Mouse (Mus musculus): ENCODE measurements at regions not wholly inside any gene's neighbourhood (a gene's known extent, or its start where the extent isn't known, plus 50 kb on each side); places are given as distances from the start of the nearest gene placed in this dataset.
A peak's percentile ranks its signal among the peaks of the same experiment; 100 is the strongest.

DNA sequence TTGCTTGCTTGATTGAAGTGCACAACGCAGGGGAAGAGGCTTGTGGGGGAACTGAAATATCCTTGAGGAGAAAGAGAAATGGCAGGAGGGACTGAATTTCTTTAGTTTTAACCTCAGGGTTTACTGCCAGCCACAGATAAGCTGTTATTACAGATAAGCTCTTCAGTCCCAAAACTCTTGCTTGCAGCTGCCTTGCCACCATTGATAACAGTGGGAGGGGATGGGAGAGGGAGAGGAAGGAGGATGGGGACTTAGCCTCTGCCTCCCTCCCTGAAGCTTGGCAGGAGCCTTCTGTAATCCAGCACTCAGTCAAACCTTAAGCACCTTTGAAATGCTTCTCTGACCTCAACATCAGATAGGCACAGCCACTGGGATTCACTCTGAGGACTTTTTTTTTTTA, 471.4 kb upstream of the Lsamp start:
- no peak for DNase-seq (ENCODE audit: low read depth, low spot score)

DNA sequence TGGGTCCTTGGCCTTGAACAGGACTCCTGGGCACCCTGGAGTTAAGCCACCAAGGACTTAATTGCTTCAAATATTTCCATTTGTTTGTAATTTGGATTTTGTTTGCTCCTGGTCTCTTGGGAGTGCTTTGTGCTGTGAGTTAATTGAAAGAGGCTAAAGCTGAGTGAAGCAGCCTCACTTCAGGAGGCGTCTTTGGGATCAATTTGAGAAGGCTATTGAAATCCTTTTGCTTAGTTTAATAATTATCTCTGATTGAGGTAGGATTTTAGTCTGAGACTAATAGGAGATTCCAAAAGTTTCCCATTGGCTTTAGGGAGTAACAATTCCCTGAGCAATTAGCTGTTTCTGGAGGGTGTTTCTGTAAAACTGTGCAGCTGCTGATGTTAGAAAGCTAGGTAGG, 470.5 kb upstream of the Lsamp start:
- no peak for DNase-seq (ENCODE audit: low read depth, low spot score)

DNA sequence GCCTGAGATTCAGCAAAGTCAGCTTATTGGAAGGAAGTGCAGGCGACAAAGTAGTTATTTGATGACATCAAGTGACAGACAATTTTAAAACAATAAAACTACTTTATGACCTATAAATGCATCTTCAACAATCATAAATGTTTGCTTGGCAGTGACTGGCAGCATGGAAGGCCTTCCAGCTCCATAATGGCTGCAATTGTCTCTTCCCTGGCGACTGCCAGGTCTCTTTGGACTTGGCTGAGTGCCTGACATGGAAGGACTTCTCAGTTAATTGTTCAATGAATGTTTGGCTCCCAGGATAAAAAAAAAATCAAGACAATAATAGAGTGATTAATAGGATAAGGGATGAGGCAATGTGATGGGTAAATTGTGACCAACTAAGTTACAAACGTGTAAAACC, 453.1 kb upstream of the Lsamp start:
- peak; percentile 16 for DNase-seq (ENCODE audit: low read depth, low spot score)

DNA sequence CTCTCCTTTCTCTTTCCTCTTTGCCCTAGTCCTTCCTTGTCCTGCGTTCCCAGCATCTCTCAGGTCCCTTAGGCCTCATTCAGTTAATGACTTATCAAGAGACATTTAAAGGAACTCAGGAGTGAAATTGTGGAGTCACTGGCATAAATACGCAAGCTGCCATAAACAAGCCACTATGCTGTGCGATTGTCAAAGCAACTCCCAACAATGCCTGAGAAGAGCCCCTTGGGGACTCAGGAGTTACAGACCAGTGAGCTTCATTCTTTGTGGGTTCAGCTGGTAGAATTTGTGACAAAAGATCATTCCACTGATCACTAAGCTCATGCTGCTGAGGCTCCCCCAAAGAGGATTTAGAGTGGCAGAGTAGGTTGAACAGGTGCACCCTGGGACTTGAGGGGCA, 451.4 kb upstream of the Lsamp start:
- no peak for DNase-seq (ENCODE audit: low read depth, low spot score)

DNA sequence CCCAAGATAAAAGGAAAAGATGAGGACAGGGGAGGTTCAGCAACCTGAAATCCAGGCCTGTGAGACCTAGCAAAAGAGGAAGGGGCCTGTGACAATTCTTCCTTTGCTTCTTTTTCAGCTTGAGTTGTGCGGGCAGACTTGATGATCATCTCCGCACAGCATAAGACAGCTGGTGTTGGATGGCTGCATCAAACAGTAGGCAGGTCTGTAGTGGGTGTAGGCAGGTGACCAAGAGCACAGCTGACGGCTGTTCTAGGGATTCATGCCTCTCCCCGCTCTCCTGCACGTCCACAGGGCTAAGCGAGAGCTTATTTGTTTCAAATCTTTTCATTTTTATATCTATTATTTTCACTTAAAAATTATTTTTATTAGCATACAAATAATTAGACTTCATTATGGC, 450.8 kb upstream of the Lsamp start:
- DNase-seq (ENCODE audit: low read depth, low spot score) = no peak

DNA sequence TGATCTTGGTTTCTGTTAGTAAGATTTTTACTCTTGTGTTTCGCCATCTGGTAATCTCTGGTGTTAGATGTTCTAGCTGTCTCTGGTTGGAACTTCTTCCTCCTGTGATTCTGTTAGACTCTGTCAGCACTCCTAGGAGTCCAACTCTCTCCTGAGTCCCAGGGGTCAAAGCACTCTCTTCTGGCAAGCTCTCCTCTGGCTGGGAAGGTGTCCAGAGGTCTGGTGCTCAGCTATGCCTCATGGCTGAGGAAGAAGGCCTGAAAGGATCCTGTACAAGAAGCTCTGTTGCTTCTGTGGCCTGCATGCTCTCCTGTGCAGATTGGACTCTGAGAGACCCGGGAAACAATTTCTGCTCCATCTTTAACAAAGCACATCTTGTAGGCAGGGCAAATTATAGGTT, 430.8 kb upstream of the Lsamp start:
- DNase-seq (ENCODE audit: low read depth, low spot score) = no peak

DNA sequence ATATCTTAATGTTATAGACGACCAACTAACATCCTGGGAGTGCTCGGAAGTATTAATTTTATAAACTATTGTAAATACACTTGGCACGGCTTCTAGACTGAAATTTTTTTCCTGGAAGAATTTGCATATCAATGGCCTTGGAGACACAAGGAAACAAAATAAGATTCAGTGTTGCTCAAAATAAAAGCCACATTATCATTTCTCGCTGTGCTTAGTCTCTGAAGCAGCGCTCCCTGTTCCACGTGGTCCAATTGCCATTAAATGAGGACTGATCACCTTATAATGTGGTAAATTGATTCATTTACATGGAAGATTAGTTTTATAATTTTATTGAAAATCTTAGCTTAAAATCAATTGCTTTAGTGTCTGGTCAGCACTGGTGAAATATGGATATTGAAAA, 407.5 kb upstream of the Lsamp start:
- DNase-seq (ENCODE audit: low read depth, low spot score) = no peak

DNA sequence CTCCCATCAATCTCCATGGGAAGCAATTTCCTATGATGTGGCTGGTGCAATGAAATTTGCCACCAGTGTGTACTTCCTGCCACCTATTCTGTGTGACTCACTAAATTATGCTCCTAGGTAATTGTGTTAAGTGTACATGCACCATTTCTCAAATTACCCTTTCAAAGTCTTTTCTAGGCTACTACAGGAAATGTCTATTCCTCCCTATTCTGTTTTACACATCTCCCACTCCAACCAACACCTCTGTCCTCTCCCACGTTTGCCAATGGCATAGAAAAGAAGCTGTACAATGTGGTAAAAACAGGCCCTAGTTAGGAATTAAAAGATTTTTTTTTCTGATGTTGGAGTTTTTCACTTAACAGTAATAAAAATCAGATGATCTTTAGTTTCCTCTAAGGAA, 404.5 kb upstream of the Lsamp start:
- DNase-seq (ENCODE audit: low read depth, low spot score) = no peak

Measured in brain, embryonic 18.5 days (tissue).